Mouse (Mus musculus): Measurements from ENCODE around the gene Vmn1r205. TPM values are rescaled to one million over a fixed set of nuclear protein-coding genes. Genes with fewer than 3 reads are reported as not detected.
"Not testable (repeated sequence)": the region's sequence is repeated elsewhere in the genome, so short reads cannot be mapped to it uniquely, and the experiment has no call there.

Vmn1r205 gene
- not detected in 2 replicates for polyA plus RNA-seq (2014; fragmentation: Nextera tagmentation; extraction: Ambion mirVana)

DNA sequence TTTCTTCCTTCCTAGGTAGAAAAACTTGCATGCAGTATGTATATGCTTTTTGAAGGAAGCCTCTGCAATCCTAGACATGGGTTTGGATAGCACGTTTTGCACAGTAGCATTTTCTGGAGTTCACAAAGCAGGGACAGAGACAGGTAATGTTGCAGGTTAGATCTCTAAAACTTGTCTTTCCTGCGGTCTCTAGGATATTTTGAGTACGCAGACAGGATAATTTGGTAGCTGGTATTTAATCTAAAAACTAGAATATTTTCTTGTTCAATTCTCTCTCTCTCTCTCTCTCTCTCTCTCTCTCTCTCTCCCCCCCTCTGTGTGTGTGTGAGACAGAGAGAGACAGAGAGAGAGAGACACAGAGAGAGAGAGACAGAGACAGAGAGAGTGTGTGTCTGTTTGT, at the start of gene Vmn1r205:
Vmn1r205 (minus strand) TSS at position 101 of the 400 bp plus-strand sequence.
- Histone ChIP-seq H3K9me3 (ENCODE audit: control insufficient read depth, low read length) (no peaks in the 10 kb centered on the region), H3K27me3 (ENCODE audit: control insufficient read depth, insufficient read depth, low read length) (no peaks in the 10 kb centered on the region), H3K4me3 (ENCODE audit: low read length) (no peak within 1 kb of the TSS), H3K9ac (ENCODE audit: low read depth, low read length) (no peak within 1 kb of the TSS), H3K4me1 (ENCODE audit: control insufficient read depth, insufficient read depth, low read length) (no peaks in the 10 kb centered on the region), H3K36me3 (ENCODE audit: control insufficient read depth, insufficient read depth, low read length) (no peaks in the 10 kb centered on the region), H3K4me2 (replicated peaks; ENCODE audit: low read depth, low read length) (no peak within 1 kb of the TSS), H3K27ac (ENCODE audit: low read depth, low read length) (no peak within 1 kb of the TSS)
- ATAC-seq (ENCODE audit: low FRiP score, low TSS enrichment): no peak
- WGBS: 93% methylated on average over 3 of the region's 3 CpGs

- H3K4me2 ChIP-seq (replicated peaks; ENCODE audit: low read depth, low read length); H3K9ac ChIP-seq (ENCODE audit: low read depth, low read length); H3K4me1 ChIP-seq (ENCODE audit: control insufficient read depth, insufficient read depth, low read length); H3K27me3 ChIP-seq (ENCODE audit: control insufficient read depth, insufficient read depth, low read length); H3K4me3 ChIP-seq (ENCODE audit: low read length); H3K27ac ChIP-seq (ENCODE audit: low read depth, low read length); ATAC-seq (ENCODE audit: low FRiP score, low TSS enrichment); H3K9me3 ChIP-seq (ENCODE audit: control insufficient read depth, low read length); H3K36me3 ChIP-seq (ENCODE audit: control insufficient read depth, insufficient read depth, low read length): not testable (repeated sequence)
Observed at GRCm38 (mm10) chr13:22624151-22624550, 31.4 kb upstream of the Vmn1r205 start, which contains the start of gene Vmn1r206. Vmn1r206 (minus strand) TSS chr13:22624251.

DNA sequence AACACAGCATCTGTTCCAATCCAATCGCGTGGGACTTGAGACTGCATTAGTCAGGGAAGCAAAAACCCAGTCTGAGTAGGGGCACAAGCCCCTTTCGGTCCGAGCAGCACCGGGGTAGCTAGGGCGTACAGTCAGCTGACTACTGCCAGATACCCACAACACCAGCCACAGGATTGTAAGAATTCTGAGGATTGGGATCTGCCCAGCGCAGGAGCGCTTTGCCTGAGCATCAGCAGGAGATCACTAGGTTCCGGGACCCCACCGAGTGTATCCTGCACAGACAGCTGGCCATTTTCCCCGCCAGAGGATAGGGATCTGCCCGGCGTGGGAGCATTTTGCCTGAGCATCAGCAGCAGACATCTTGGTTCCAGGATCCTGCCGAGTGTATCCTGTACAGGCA, 9.5 kb downstream of the Vmn1r205 start:
- H3K9me3 ChIP-seq (ENCODE audit: control insufficient read depth, low read length); H3K4me2 ChIP-seq (replicated peaks; ENCODE audit: low read depth, low read length); H3K27me3 ChIP-seq (ENCODE audit: control insufficient read depth, insufficient read depth, low read length); ATAC-seq (ENCODE audit: low FRiP score, low TSS enrichment); H3K4me3 ChIP-seq (ENCODE audit: low read length); H3K27ac ChIP-seq (ENCODE audit: low read depth, low read length); H3K9ac ChIP-seq (ENCODE audit: low read depth, low read length); H3K36me3 ChIP-seq (ENCODE audit: control insufficient read depth, insufficient read depth, low read length); H3K4me1 ChIP-seq (ENCODE audit: control insufficient read depth, insufficient read depth, low read length): not testable (repeated sequence)
- WGBS: 89% methylated on average over 12 of the region's 14 CpGs

DNA sequence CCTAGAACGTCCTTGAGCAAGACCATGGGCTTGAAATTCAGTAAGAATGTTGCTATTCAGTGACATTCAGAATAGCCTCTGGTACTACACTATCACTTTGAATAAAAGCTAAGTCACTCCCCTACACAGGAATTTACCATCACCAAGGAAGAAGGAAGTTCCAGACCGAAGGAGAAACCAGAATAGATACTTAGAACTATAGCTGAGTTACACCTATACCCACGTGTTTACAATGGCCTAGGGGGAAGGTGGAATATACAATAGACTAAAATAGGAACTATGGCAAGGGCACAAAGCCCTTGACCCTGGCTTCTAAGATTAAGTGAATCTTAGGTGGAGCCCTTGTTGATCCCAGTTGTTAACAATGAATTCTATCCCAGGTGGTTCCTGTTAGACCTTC, 17.9 kb downstream of the Vmn1r205 start:
- H3K4me2 ChIP-seq (replicated peaks; ENCODE audit: low read depth, low read length); H3K36me3 ChIP-seq (ENCODE audit: control insufficient read depth, insufficient read depth, low read length); ATAC-seq (ENCODE audit: low FRiP score, low TSS enrichment); H3K4me1 ChIP-seq (ENCODE audit: control insufficient read depth, insufficient read depth, low read length); H3K9ac ChIP-seq (ENCODE audit: low read depth, low read length); H3K27me3 ChIP-seq (ENCODE audit: control insufficient read depth, insufficient read depth, low read length); H3K9me3 ChIP-seq (ENCODE audit: control insufficient read depth, low read length); H3K27ac ChIP-seq (ENCODE audit: low read depth, low read length); H3K4me3 ChIP-seq (ENCODE audit: low read length): not testable (repeated sequence)
- 83% methylated on average over 3 of the region's 3 CpGs for WGBS

GRCm38 (mm10) chr13:22552898-22553297, 39.9 kb downstream of the Vmn1r205 start, which contains the start of gene Vmn1r204:
Vmn1r204 (plus strand) TSS chr13:22553198.
- not testable (repeated sequence) for H3K9ac ChIP-seq (ENCODE audit: low read depth, low read length); H3K27ac ChIP-seq (ENCODE audit: low read depth, low read length); H3K36me3 ChIP-seq (ENCODE audit: control insufficient read depth, insufficient read depth, low read length); H3K27me3 ChIP-seq (ENCODE audit: control insufficient read depth, insufficient read depth, low read length); H3K4me3 ChIP-seq (ENCODE audit: low read length); ATAC-seq (ENCODE audit: low FRiP score, low TSS enrichment); H3K4me2 ChIP-seq (replicated peaks; ENCODE audit: low read depth, low read length); H3K4me1 ChIP-seq (ENCODE audit: control insufficient read depth, insufficient read depth, low read length); H3K9me3 ChIP-seq (ENCODE audit: control insufficient read depth, low read length)
- 56% methylated on average over 1 of the region's 1 CpGs for WGBS

Other genes with a start within 250 kb of the Vmn1r205 start
- gene Vmn1r198, start 242.6 kb downstream of the Vmn1r205 start, polyA plus RNA-seq (2014; fragmentation: Nextera tagmentation; extraction: Ambion mirVana): not detected in 2 replicates
- gene Vmn1r199, start 213.2 kb downstream of the Vmn1r205 start, polyA plus RNA-seq (2014; fragmentation: Nextera tagmentation; extraction: Ambion mirVana): not detected in 2 replicates
- not detected in 2 replicates for gene Vmn1r200, start 202.6 kb downstream of the Vmn1r205 start, polyA plus RNA-seq (2014; fragmentation: Nextera tagmentation; extraction: Ambion mirVana)
- not detected in 2 replicates for gene Vmn1r201, start 121.1 kb downstream of the Vmn1r205 start, polyA plus RNA-seq (2014; fragmentation: Nextera tagmentation; extraction: Ambion mirVana)
- gene Vmn1r202, start 87.6 kb downstream of the Vmn1r205 start, polyA plus RNA-seq (2014; fragmentation: Nextera tagmentation; extraction: Ambion mirVana): not detected in 2 replicates
- not detected in 2 replicates for gene Vmn1r203, start 74.9 kb downstream of the Vmn1r205 start, polyA plus RNA-seq (2014; fragmentation: Nextera tagmentation; extraction: Ambion mirVana)
- not detected in 2 replicates for gene Vmn1r204, start 39.8 kb downstream of the Vmn1r205 start, polyA plus RNA-seq (2014; fragmentation: Nextera tagmentation; extraction: Ambion mirVana)
- gene Vmn1r206, start 31.3 kb upstream of the Vmn1r205 start, polyA plus RNA-seq (2014; fragmentation: Nextera tagmentation; extraction: Ambion mirVana): not detected in 2 replicates
- gene Vmn1r207-ps, start 136.6 kb upstream of the Vmn1r205 start, polyA plus RNA-seq (2014; fragmentation: Nextera tagmentation; extraction: Ambion mirVana): not detected in 2 replicates
- not detected in 2 replicates for gene Vmn1r208, start 184.4 kb upstream of the Vmn1r205 start, polyA plus RNA-seq (2014; fragmentation: Nextera tagmentation; extraction: Ambion mirVana)
- gene Vmn1r209, start 216.7 kb upstream of the Vmn1r205 start, polyA plus RNA-seq (2014; fragmentation: Nextera tagmentation; extraction: Ambion mirVana): not detected in 2 replicates
- not detected in 2 replicates for gene Vmn1r210, start 238.3 kb upstream of the Vmn1r205 start, polyA plus RNA-seq (2014; fragmentation: Nextera tagmentation; extraction: Ambion mirVana)